Mouse (Mus musculus) T-helper 17 cell (primary cell): ENCODE measurements around the gene Yipf4.

Source experiments
- in situ Hi-C, 2 experiments: fragments of 300-600 bp; cut with MboI, MseI; formaldehyde crosslinking; loops; 1 replicate in 1 of 2; 2 replicates in 1 of 2; pipeline ENCODE4 v1.15.1; 2025; ENCODE audit warnings: high pct_unique_total_duplicates in 2 of 2

Yipf4 gene

GRCm38 (mm10) chr17:74522797-74523723 is 33.8 kb downstream of the Yipf4 start:
- in situ Hi-C loops = no loop called here

- in situ Hi-C loops = no loop called here
Observed at GRCm38 (mm10) chr17:74526117-74526516, 36.8 kb downstream of the Yipf4 start.

- in situ Hi-C loops = no loop called here
Observed at GRCm38 (mm10) chr17:74526806-74527653, 37.7 kb downstream of the Yipf4 start.

- in situ Hi-C loops = no loop called here
Observed at GRCm38 (mm10) chr17:74527729-74528607, 38.7 kb downstream of the Yipf4 start, which contains the start of gene Birc6. Birc6 (plus strand) TSS chr17:74528295.

- in situ Hi-C loops = no loop called here
Observed at GRCm38 (mm10) chr17:74528648-74529532, 39.6 kb downstream of the Yipf4 start.

GRCm38 (mm10) chr17:74529533-74529824 is 40.2 kb downstream of the Yipf4 start:
- in situ Hi-C loops = no loop called here

- in situ Hi-C loops = loop anchor here in 1 of 2 experiments (5.0 kb wide), 1 partner anchor 47 kb away; no protein-coding TSS in a partner anchor
Observed at GRCm38 (mm10) chr17:74534971-74535370, 45.7 kb downstream of the Yipf4 start.

- in situ Hi-C loops = no loop called here
Observed at GRCm38 (mm10) chr17:74537526-74537925, 48.2 kb downstream of the Yipf4 start.

GRCm38 (mm10) chr17:74543615-74544014 is 54.3 kb downstream of the Yipf4 start:
- in situ Hi-C loops = no loop called here
